ENCODE assay signal across 33 mouse cellular contexts in the genomic region with DNA sequence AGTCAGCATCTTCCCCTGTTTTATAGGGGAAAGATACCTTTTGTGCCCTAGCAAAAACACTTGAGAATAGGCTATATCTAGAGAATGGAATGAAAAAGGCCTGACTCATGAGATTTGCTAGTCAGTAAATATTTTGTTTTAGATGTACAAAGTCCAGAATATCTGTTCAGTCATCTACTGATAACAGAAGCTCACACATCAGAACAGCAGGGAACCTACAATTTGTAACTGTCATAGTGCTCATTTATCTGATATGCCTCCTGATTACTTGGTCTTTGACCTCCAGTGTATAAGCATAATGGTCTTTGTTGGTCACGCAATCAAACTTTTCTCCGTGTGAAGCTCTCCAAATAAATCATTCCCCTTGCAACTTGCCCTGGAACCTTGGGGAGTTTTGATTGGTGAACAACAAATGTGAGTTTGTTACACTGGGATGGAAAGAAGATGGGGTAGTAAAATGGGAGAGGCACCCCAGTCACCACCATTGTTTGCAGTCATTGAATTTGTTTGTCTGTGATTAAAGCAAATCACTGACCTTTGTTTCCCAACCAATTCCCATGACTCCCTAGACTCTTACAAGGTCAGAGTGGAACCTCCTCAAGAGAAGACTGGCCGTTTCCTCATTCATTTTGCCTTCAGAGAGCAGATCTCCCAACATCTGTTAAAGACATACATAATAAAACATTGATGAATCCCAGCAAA. TPM values are rescaled to one million over a fixed set of nuclear protein-coding genes. Genes with fewer than 3 reads are reported as not detected.
DNase-seq lines count a peak whose midpoint lies in the region; ATAC-seq and TF ChIP-seq lines count a peak whose summit lies in the region.
"Had no signal": no experiment of that assay in that cellular context is flagged by ENCODE, and none has a peak within 500 bp of the region (broad histone marks: within the 10 kb centered on the region; RNA-seq: fewer than 3 reads in every experiment).

No protein-coding gene starts in this region.

- TF ChIP-seq POLR2A in liver, adult 2 months (IDR thresholded peaks at IDR 0.05; ENCODE audit: extremely low read depth, insufficient read depth, low read length), result no peak

- 14% methylated on average over 3 of the region's 3 CpGs for WGBS in liver, adult 2 months
- WGBS in liver, postnatal 0 days (ENCODE audit: insufficient replicate concordance), result 70% methylated on average over 3 of the region's 3 CpGs
- WGBS in neural tube, embryonic 15.5 days, result 12% methylated on average over 3 of the region's 3 CpGs

- no peak for TF ChIP-seq EP300 in liver, postnatal 0 days (IDR thresholded peaks at IDR 0.05; ENCODE audit: low read depth)

- H3K4me3 ChIP-seq in liver, adult 2 months (ENCODE audit: insufficient read depth, low read depth, low read length), result no peak overlapping the region
- H3K4me3 ChIP-seq in liver, postnatal 0 days (ENCODE audit: low read depth, low read length), result no peak overlapping the region
- no peak overlapping the region for H3K4me3 ChIP-seq in neural tube, embryonic 15.5 days (replicated peaks)
- H3K4me3 ChIP-seq: embryonic facial prominence, embryonic 10.5 days; embryonic facial prominence, embryonic 12.5 days; forebrain, embryonic 13.5 days; forebrain, embryonic 15.5 days had no signal

- no peak for TF ChIP-seq CTCF in liver, adult 2 months (IDR thresholded peaks at IDR 0.05; ENCODE audit: low read depth, low read length)
- TF ChIP-seq CTCF in liver, postnatal 0 days (IDR thresholded peaks at IDR 0.05; ENCODE audit: low read depth), result no peak

- no peak overlapping the region for H3K4me2 ChIP-seq in liver, postnatal 0 days (ENCODE audit: low read depth, low read length)
- H3K4me2 ChIP-seq in neural tube, embryonic 15.5 days, result no peak overlapping the region
- H3K4me2 ChIP-seq: embryonic facial prominence, embryonic 12.5 days; forebrain, embryonic 13.5 days; forebrain, embryonic 15.5 days had no signal

- peaks cover 65% of the 10 kb centered on the region for H3K36me3 ChIP-seq in liver, adult 2 months (ENCODE audit: control insufficient read depth, insufficient read depth, low read length)
- H3K36me3 ChIP-seq in liver, postnatal 0 days (replicated peaks; ENCODE audit: insufficient read depth, low read length), result no peaks in the 10 kb centered on the region
- H3K36me3 ChIP-seq in neural tube, embryonic 15.5 days, result no peaks in the 10 kb centered on the region
- H3K36me3 ChIP-seq: embryonic facial prominence, embryonic 10.5 days; embryonic facial prominence, embryonic 12.5 days; forebrain, embryonic 15.5 days; G1E had no signal

- H3K79me2 ChIP-seq in liver, adult 2 months (ENCODE audit: control insufficient read depth, insufficient read depth, low read length), result no peaks in the 10 kb centered on the region; the same call in 1 of the 2 replicates

- peak overlapping the region; percentile 89 for H3K27ac ChIP-seq in liver, adult 2 months (replicated peaks; ENCODE audit: insufficient read depth, low read depth, low read length)
- H3K27ac ChIP-seq in liver, postnatal 0 days (ENCODE audit: low read depth), result no peak overlapping the region
- H3K27ac ChIP-seq in neural tube, embryonic 15.5 days (replicated peaks), result no peak overlapping the region
- H3K27ac ChIP-seq: embryonic facial prominence, embryonic 10.5 days; embryonic facial prominence, embryonic 12.5 days; forebrain, embryonic 13.5 days; forebrain, embryonic 15.5 days had no signal

- H3K4me1 ChIP-seq in liver, adult 2 months (ENCODE audit: control insufficient read depth, insufficient read depth, low read length), result peaks cover 15% of the 10 kb centered on the region
- no peaks in the 10 kb centered on the region; the same call in 1 of the 2 replicates for H3K4me1 ChIP-seq in liver, postnatal 0 days (ENCODE audit: insufficient read depth)
- no peaks in the 10 kb centered on the region for H3K4me1 ChIP-seq in neural tube, embryonic 15.5 days
- H3K4me1 ChIP-seq: embryonic facial prominence, embryonic 10.5 days; embryonic facial prominence, embryonic 12.5 days; forebrain, embryonic 13.5 days; forebrain, embryonic 15.5 days had no signal

- no peaks in the 10 kb centered on the region for H3K9me3 ChIP-seq in liver, postnatal 0 days (ENCODE audit: low read length)
- no peaks in the 10 kb centered on the region for H3K9me3 ChIP-seq in neural tube, embryonic 15.5 days (replicated peaks)
- H3K9me3 ChIP-seq: embryonic facial prominence, embryonic 10.5 days; embryonic facial prominence, embryonic 12.5 days; forebrain, embryonic 13.5 days; forebrain, embryonic 15.5 days; G1E had no signal

- no peaks in the 10 kb centered on the region for H3K27me3 ChIP-seq in liver, adult 2 months (ENCODE audit: control insufficient read depth, insufficient read depth, low read length)
- no peaks in the 10 kb centered on the region for H3K27me3 ChIP-seq in liver, postnatal 0 days (ENCODE audit: insufficient read depth, low read length)
- no peaks in the 10 kb centered on the region for H3K27me3 ChIP-seq in neural tube, embryonic 15.5 days (replicated peaks)
- H3K27me3 ChIP-seq: embryonic facial prominence, embryonic 12.5 days; forebrain, embryonic 13.5 days; forebrain, embryonic 15.5 days had no signal

- no peak overlapping the region; the same call in 1 of the 2 replicates for H3K9ac ChIP-seq in liver, adult 2 months (ENCODE audit: low read depth, low read length)
- no peak overlapping the region for H3K9ac ChIP-seq in liver, postnatal 0 days (replicated peaks)
- H3K9ac ChIP-seq in neural tube, embryonic 15.5 days (replicated peaks), result no peak overlapping the region
- H3K9ac ChIP-seq: embryonic facial prominence, embryonic 12.5 days; forebrain, embryonic 13.5 days; forebrain, embryonic 15.5 days; forebrain, postnatal 0 days had no signal

- DNase-seq in liver, adult 2 months (ENCODE audit: extremely low read depth, low read depth, low spot score), result peak; percentile 93
- DNase-seq in liver, postnatal 0 days, result no peak
- DNase-seq in R1 (ENCODE audit: low read depth, low spot score) (peak; percentile 43), adipocyte (ENCODE audit: low spot score) (peak; percentile 12)
- no peak for DNase-seq in embryo, embryonic 9.5 days (ENCODE audit: extremely low spot score)
- no peak for DNase-seq in urinary bladder, adult 2 months (ENCODE audit: low spot score)
- DNase-seq: adrenal gland, adult 2 months; adrenal gland, postnatal 10 days; adrenal gland, postnatal 25 days; B cell, adult 2 months; cerebellum, adult 11 months; cerebellum, adult 18-20 months; cerebellum, adult 8-10 months; cerebellum, adult 9-11 months; cerebellum, postnatal 14 days; cerebellum, postnatal 36 days; embryo, embryonic 11 days; forebrain, postnatal 0 days had no signal

- ATAC-seq in liver, postnatal 0 days, result no peak
- ATAC-seq in neural tube, embryonic 15.5 days (ENCODE audit: low FRiP score), result no peak
- ATAC-seq: activated CD4-positive, CD25-positive, alpha-beta regulatory T cell, adult 4 months; CD4-positive, CD25-positive, alpha-beta regulatory T cell, adult 4 months; forebrain, embryonic 13.5 days; forebrain, embryonic 15.5 days; forebrain, postnatal 0 days; Patski had no signal

RNA-seq across cellular contexts. Expression of gene Ces1a, which starts 15.6 kb away (rescaled TPM):
- total RNA-seq in liver, adult 2 months (2014; rRNA removed), result 0.28 TPM in 1 of 2 replicates, not detected in the other
- polyA plus RNA-seq in liver, adult 2 months (2012; rRNA removed), result 0.09 and 0.20 TPM in 2 replicates
- not detected in 2 replicates for polyA plus RNA-seq in liver, postnatal 0 days (2015; fragmentation: Nextera tagmentation; extraction: Ambion mirVana)
- not detected in 2 replicates for polyA plus RNA-seq in urinary bladder, adult 2 months (2012; rRNA removed)
- 0.09 and 0.14 TPM in 2 replicates for polyA plus RNA-seq in neural tube, embryonic 15.5 days (2015; fragmentation: Nextera tagmentation; extraction: Ambion mirVana)
- total RNA-seq: adrenal gland, adult 2 months; adrenal gland, postnatal 10 days; adrenal gland, postnatal 25 days; adrenal gland, postnatal 4 days; CH12.LX; common myeloid progenitor, adult 5-6 weeks; forebrain, postnatal 0 days had no signal
- polyA plus RNA-seq: activated CD4-positive, CD25-positive, alpha-beta regulatory T cell, adult 4 months; adrenal gland, adult 2 months; brain, embryonic 14.5 days; CD4-positive, CD25-positive, alpha-beta regulatory T cell, adult 4 months; embryonic facial prominence, embryonic 10.5 days; embryonic facial prominence, embryonic 12.5 days; embryonic facial prominence, embryonic 14.5 days; forebrain, embryonic 11.5 days; forebrain, embryonic 13.5 days; forebrain, embryonic 15.5 days; forebrain, postnatal 0 days; G1E; Patski had no signal

RNA-seq across cellular contexts. Expression of gene Ces1b, which starts 16.2 kb away (rescaled TPM):
- 51.9 and 54.4 TPM in 2 replicates for total RNA-seq in liver, adult 2 months (2014; rRNA removed)
- polyA plus RNA-seq in liver, adult 2 months (2012; rRNA removed), result 62.2 and 86.9 TPM in 2 replicates
- polyA plus RNA-seq in liver, postnatal 0 days (2015; fragmentation: Nextera tagmentation; extraction: Ambion mirVana), result 1.0 and 1.2 TPM in 2 replicates
- polyA plus RNA-seq in urinary bladder, adult 2 months (2012; rRNA removed), result not detected in 2 replicates
- 0.18 TPM in 1 of 2 replicates, not detected in the other for polyA plus RNA-seq in neural tube, embryonic 15.5 days (2015; fragmentation: Nextera tagmentation; extraction: Ambion mirVana)
- total RNA-seq: adrenal gland, postnatal 25 days; CH12.LX; common myeloid progenitor, adult 5-6 weeks; forebrain, postnatal 0 days had no signal
- polyA plus RNA-seq: activated CD4-positive, CD25-positive, alpha-beta regulatory T cell, adult 4 months; adrenal gland, adult 2 months; brain, embryonic 14.5 days; CD4-positive, CD25-positive, alpha-beta regulatory T cell, adult 4 months; embryonic facial prominence, embryonic 10.5 days; embryonic facial prominence, embryonic 12.5 days; forebrain, embryonic 11.5 days; forebrain, embryonic 13.5 days; forebrain, embryonic 15.5 days; forebrain, postnatal 0 days; G1E; Patski had no signal

Comparison
In these comparisons a context has a peak if more than half of its experiments do, and no peak if none do; other contexts are left out.
1. DNase-seq: peak in liver, adult 2 months (single experiment), R1 (single experiment) and adipocyte (single experiment); none in liver, postnatal 0 days (single experiment), embryo, embryonic 9.5 days (single experiment) and urinary bladder, adult 2 months (single experiment).
2. RNA of gene Ces1b, which starts 16.2 kb away (polyA plus RNA-seq): 62.2 to 86.9 TPM in liver, adult 2 months; 1.0 to 1.2 TPM in liver, postnatal 0 days, not detected in urinary bladder, adult 2 months and 0.18 TPM in neural tube, embryonic 15.5 days; every median in the first group is over 10 times any median in the second.